Mouse (Mus musculus): ENCODE results near the gene Sdk2.

Sdk2 gene

GRCm38 (mm10) chr11:114044373-114044772 lies 22.5 kb downstream of the Sdk2 start:
- DNase-seq (ENCODE audit: low spot score): no peak

GRCm38 (mm10) chr11:114043530-114043929 lies 23.3 kb downstream of the Sdk2 start:
- DNase-seq (ENCODE audit: low spot score): no peak

- DNase-seq (ENCODE audit: low spot score): no peak
Observed at GRCm38 (mm10) chr11:114040391-114041035, 26.3 kb downstream of the Sdk2 start.

DNA sequence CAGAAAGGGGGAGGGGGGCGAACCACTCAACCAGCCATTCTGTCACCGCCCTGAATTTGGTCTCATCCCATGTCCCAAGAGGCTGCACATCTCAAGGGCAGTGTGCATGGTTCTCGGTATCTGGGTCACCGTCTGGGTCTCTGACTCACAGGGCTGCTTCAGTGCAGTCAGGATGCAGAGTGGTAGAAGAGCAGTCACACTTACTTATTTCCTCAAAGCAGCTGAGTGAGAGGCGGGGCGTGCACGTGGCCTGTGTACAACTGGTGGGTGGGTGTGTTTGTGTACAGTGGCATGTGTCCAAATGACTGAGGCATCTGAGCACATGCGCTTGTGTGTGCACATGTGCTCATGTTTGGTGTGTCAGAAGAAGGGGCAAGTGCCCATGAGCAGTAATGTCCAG lies 28.8 kb downstream of the Sdk2 start:
- no peak for DNase-seq (ENCODE audit: low spot score)

- no peak for DNase-seq (ENCODE audit: low spot score)
Observed at GRCm38 (mm10) chr11:114031491-114031890, 35.4 kb downstream of the Sdk2 start.

DNA sequence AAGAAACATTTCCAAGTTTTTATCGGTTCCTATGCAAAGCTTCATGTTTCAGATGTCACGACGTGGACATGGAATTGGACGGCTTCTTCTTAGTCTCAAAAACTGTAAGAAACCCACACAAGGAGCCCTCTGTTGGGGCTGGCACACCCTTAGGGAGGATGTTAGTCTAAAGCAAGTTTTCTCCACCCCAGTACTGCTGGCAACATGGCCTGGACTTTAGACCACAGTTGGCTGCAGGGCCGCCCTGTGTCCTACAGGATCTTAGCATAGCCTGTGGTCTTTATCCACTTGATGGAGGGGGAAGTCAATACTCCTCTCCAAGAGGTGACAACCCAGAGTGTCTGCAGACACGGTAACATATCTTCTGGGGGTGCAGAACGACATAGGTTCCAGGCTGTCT lies 36.6 kb downstream of the Sdk2 start:
- no peak for DNase-seq (ENCODE audit: low spot score)

DNA sequence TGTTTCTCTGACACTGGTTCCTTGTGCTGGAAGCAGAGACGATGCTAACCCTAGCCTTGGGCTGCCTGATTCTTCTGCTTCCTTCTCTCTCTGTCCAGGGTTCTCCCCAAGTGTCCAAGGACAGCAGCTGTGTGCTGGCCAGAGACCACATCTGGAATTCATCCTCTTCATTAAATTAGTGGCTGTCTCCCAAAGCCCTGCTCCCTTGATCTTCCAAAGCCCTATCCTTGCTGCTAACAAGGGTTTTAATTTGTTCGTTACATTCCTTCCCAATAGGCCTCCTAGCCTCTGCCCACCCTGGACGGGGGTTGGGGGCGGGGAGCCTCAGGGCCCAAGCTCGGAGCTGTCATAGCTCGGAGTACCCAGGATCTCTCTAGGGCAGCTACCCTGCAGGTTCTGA lies 38.3 kb downstream of the Sdk2 start:
- DNase-seq (ENCODE audit: low spot score): no peak

GRCm38 (mm10) chr11:114028021-114028420 lies 38.8 kb downstream of the Sdk2 start:
- no peak for DNase-seq (ENCODE audit: low spot score)

GRCm38 (mm10) chr11:114025056-114025455 lies 41.8 kb downstream of the Sdk2 start:
- DNase-seq (ENCODE audit: low spot score): no peak

DNA sequence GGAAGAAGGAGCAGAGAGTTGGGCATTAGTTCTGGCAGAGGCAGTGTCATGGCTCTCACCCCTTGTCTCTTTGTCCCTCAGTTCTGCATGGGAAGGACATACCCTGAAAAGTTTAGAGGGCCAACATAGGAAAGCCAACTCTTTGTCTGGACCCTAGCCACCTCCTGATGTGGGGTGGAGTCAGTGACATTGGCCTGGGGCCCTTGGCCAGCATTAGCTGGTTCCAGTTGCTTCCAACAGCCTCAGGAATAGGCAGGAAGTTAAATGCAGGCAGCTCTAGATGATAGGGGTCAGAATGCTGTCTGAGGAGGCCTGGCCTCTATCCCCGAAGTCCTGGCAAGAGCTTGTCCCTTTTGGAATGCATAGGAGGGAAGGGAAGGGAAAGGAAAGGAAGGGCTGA lies 42.9 kb downstream of the Sdk2 start:
- DNase-seq (ENCODE audit: low spot score): no peak

DNA sequence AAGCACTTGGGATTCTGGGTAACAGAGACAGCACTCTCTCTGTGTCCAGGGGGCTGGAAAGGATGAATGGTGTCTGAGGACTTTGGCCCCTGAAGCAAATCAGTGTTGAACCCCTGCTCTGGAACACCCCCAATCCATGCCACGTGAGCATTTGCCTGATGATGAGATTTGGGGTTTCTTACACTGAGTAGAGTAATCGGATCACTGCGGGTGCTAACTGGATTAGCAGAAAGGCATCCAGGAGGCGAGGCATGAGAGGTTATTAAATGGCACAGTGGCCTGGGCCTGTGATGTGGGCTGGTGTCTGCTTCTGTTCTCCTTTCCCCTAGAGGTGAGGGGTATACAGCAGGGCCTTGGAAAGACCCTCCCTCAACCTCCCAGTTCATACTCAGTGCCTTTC lies 44.7 kb downstream of the Sdk2 start:
- no peak for DNase-seq (ENCODE audit: low spot score)

GRCm38 (mm10) chr11:114019087-114019486 lies 47.8 kb downstream of the Sdk2 start:
- no peak for DNase-seq (ENCODE audit: low spot score)

- no peak for DNase-seq (ENCODE audit: low spot score)
Observed at GRCm38 (mm10) chr11:114016889-114017392, 49.9 kb downstream of the Sdk2 start.

DNA sequence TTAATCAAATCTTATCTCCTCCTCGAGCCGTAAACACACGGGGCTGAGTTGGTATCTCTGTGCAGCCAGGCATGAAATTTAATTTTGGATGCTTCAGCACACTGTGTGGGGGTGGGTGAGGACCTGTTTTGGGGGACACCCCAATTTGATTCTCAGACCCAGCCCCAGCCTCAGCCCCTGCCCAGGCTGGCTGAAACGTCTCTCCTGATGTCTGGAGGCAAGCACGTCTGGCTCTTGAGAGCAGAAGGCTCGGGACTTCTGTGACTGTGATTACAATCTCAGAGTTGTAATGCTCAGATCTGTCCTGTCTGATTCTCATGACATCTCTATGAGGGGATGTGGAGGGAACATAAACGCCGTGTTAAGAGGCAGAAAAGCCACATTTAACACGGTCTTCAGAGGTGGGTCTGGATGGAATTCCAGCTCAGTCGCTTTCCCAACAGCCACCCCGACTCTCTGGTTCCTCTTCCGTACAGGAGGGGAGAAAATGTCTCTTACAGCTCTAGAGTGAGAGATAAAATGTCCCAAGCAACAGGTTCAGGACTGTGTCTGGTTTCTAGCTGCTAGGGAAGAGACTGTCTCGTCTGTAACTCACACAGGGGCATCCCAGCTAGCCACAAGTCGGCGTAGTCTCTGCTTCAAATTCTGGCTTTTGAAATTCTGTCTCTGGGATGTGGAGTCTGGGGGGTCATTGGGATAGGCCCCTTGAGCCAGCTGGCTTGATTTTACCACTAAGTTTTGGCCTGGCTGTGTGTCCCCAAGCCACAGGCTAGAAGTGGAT lies 50.5 kb downstream of the Sdk2 start:
- no peak for DNase-seq (ENCODE audit: low spot score)

GRCm38 (mm10) chr11:114011523-114011922 lies 55.3 kb downstream of the Sdk2 start:
- DNase-seq (ENCODE audit: low spot score): no peak

DNA sequence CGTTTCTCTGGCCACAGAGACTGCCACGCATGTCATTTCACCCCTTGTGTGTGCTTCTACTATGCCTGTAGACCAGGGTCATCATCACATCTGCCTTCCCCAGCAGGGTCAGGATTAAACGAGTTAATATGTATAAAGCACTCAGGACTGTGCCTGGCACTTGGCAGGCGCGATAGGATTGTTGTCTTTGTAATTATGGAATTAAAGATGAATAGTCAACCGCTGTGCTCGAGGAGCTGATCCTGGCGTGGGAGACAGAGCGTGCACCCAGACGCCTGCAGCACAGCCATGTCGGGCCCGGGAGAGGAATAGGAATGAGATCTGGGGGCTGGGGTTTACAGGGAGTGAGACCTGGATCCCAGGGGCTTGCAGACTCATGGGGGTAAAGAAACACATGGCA lies 61.0 kb downstream of the Sdk2 start:
- no peak for DNase-seq (ENCODE audit: low spot score)

DNA sequence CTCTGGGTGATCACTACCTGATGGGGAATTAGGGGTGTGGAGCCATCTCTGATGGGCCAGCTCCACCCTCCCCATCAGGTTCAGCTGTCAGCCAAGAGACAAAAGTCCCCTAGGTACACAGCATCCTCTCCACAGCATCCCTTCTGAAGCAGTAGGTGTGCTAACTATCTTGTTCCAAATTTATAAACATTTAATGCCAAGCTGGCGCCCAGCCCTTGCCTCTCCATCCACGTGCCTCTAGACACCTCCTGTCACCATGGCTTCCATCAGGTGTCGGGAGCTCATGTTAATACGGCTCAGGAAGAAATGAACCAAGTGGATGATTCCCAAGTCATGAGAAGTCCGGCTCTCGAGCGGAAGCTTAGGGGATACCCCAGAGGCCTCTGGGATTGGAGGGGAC lies 62.2 kb downstream of the Sdk2 start:
- DNase-seq (ENCODE audit: low spot score): no peak

DNA sequence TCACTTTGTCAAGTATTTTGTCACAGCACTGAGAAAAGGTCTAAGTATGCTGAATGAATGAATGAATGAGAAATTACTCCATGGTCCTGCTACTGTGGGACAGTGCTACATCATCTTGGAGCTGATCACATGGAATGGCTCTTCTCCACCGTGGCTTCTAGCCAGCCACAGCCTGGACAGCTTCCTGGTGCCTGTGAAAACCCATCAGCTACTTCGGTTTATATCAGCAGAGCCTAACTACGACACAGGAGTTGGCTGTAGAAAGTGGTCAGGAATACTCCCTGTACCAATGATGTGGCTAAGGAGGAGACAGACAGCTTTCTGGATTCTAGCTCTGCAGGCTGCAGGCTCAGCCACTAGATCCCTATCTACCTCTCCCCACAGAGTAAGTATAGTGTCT lies 63.7 kb downstream of the Sdk2 start:
- no peak for DNase-seq (ENCODE audit: low spot score)

DNA sequence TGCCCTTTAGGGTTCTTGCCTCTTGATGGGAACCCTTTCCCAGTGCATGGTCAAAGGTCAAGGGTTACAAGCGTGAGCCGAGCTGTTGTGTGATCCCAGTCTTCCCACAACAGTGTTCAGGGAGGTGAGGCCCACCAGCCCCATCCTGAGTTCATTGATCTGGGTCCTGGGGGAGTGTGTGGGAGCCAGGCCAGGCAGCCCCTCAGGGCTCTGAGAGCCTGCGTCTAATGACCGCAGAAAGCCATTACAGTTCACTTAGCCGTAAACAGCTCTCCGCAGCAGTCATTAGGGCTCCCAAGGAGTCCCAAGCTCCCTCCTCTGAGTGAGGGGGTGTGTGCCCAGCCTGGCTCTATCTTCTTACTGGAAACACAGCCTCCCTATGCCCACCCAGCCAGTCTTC lies 66.8 kb downstream of the Sdk2 start:
- no peak for DNase-seq (ENCODE audit: low spot score)

DNA sequence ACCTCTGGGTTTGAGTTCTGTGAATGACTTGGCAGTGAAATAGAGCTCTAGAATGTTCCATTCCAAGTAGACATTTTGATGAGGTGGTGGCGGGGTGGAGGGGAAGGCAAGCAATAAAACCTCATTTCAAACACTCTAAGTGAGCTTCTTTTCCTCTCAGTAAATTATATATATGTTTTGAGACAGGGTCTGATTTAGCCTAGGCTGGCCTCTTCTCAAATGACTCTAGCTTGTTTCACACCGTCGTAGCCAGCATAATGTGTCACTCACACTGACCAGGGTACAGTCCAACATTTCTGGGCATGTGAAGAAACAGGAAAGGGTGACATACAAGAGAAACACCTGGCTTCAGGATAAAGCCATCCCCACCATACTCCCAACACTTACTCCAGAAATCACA lies 68.1 kb downstream of the Sdk2 start:
- DNase-seq (ENCODE audit: low spot score): no peak

GRCm38 (mm10) chr11:113993921-113994320 lies 72.9 kb downstream of the Sdk2 start:
- DNase-seq (ENCODE audit: low spot score): no peak

GRCm38 (mm10) chr11:113992894-113993293 lies 74.0 kb downstream of the Sdk2 start:
- no peak for DNase-seq (ENCODE audit: low spot score)

DNA sequence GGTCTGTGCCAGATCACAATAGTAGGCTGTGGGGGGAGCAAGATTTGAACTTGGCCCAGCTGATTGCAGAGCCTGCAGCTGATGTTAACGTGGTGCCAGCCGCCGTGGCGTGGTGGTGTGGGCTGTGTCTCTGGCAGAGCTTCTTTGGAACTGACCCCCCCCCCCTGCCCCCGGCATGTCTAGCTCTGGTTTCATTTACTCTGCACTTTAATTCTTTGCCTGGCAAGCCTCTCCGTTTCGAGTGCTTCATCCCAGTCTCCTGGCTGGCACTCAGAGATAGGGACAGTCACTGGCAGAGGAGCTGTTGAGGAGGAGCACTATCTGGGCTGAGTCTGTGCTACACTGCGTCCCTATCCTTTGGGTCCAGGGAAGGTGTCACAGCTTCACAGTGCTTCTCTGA lies 75.0 kb downstream of the Sdk2 start:
- DNase-seq (ENCODE audit: low spot score): no peak

GRCm38 (mm10) chr11:113990466-113990865 lies 76.4 kb downstream of the Sdk2 start:
- DNase-seq (ENCODE audit: low spot score): peak; percentile 65
